Mouse (Mus musculus) heart, adult 2 months (tissue): ENCODE measurements around the gene Gm20708.

Experiments
- CTCF ChIP-seq: fragments of 200-600 bp; IDR thresholded peaks from 2 replicates; pipeline ENCODE4 v1.8.1; 2022; ENCODE audit warnings: antibody characterized with exemption, mild to moderate bottlenecking, moderate library complexity
- POLR2A ChIP-seq: fragments of 200-500 bp; IDR thresholded peaks from 2 replicates; pipeline ENCODE4 v1.6.1; 2011; ENCODE audit warnings: mild to moderate bottlenecking, low read depth, low read length, control low read depth; ENCODE audit not compliant: insufficient read depth

GRCm38 (mm10) chr11:117840910-117841309, 31.4 kb downstream of the Gm20708 start:
- TF ChIP-seq POLR2A: no peak
- TF ChIP-seq CTCF: no peak
